Mouse (Mus musculus) left cerebral cortex, postnatal 4 days (tissue): ENCODE data around the gene Ubqln4. TPM values are rescaled to one million over a fixed set of nuclear protein-coding genes. Genes with fewer than 3 reads are reported as not detected.

ENCODE experiments used
- microRNA-seq: library from miRNA; unstranded; fragments of <30 nt; microRNA quantifications from one replicate; pipeline ENCODE4 v1.2.0, GENCODE M21; 2022
- total RNA-seq, 2 experiments: library from RNA; stranded (reverse); gene quantifications; 2 replicates each; pipeline ENCODE4 v1.2.3; 2021

Ubqln4 gene
- total RNA-seq, 2 experiments from 2014 or later, result 97.5 to 105 TPM

Small RNAs within 50 kb of the gene (microRNA-seq; reads per million reads assigned to microRNA genes)
- gene Mir1905, result not detected

Other genes with a start within 250 kb of the Ubqln4 start
- gene Glmp, start 228.7 kb upstream of the Ubqln4 start, total RNA-seq, result 10 to 100 TPM; 49.7 to 60.1 TPM
- 1 to 10 TPM; 1.5 to 2.0 TPM for gene Tmem79, start 217.6 kb upstream of the Ubqln4 start, total RNA-seq
- 10 to 100 TPM; 76.7 to 79.8 TPM for gene Smg5, start 217.5 kb upstream of the Ubqln4 start, total RNA-seq
- 1 to 10 TPM; 1.9 to 2.1 TPM for gene Paqr6, start 189.2 kb upstream of the Ubqln4 start, total RNA-seq
- under 1 TPM in 1 of 2 experiments, not detected in 1; 0.36 TPM for gene Bglap3, start 181.0 kb upstream of the Ubqln4 start, total RNA-seq
- not detected for gene Bglap2, start 175.1 kb upstream of the Ubqln4 start, total RNA-seq
- gene Bglap, start 169.3 kb upstream of the Ubqln4 start, total RNA-seq, result not detected
- gene Pmf1, start 143.4 kb upstream of the Ubqln4 start, total RNA-seq, result 10 to 100 TPM; 15.7 to 16.0 TPM
- gene Slc25a44, start 128.6 kb upstream of the Ubqln4 start, total RNA-seq, result 10 to 100 TPM; 43.7 to 47.7 TPM
- 10 to 100 TPM; 58.1 to 58.4 TPM for gene Sema4a, start 92.6 kb upstream of the Ubqln4 start, total RNA-seq
- 10 to 100 TPM; 35.3 to 37.7 TPM for gene Lmna, start 43.8 kb upstream of the Ubqln4 start, total RNA-seq
- gene Mex3a, start 21.4 kb upstream of the Ubqln4 start, total RNA-seq, result 10 to 100 TPM; 80.5 to 87.8 TPM
- gene Rab25, start 5.5 kb upstream of the Ubqln4 start, total RNA-seq, result under 1 TPM in 1 of 2 experiments, not detected in 1; 0.83 TPM
- gene Lamtor2, start 684 bp upstream of the Ubqln4 start, total RNA-seq, result 100 to 1,000 TPM; 106 to 120 TPM
- gene Ssr2, start 22.1 kb downstream of the Ubqln4 start, total RNA-seq, result 100 to 1,000 TPM; 114 to 121 TPM
- 100 to 1,000 TPM; 129 to 134 TPM for gene Arhgef2, start 52.2 kb downstream of the Ubqln4 start, total RNA-seq
- gene Rxfp4, start 99.4 kb downstream of the Ubqln4 start, total RNA-seq, result not detected
- gene Khdc4, start 132.0 kb downstream of the Ubqln4 start, total RNA-seq, result 10 to 100 TPM; 76.3 to 78.3 TPM
- 10 to 100 TPM; 45.0 to 46.9 TPM for gene Rit1, start 163.1 kb downstream of the Ubqln4 start, total RNA-seq
- gene Syt11, start 221.4 kb downstream of the Ubqln4 start, total RNA-seq, result 100 to 1,000 TPM; 238 to 268 TPM